Mouse (Mus musculus): ENCODE measurements around the gene Egflam.

DNA sequence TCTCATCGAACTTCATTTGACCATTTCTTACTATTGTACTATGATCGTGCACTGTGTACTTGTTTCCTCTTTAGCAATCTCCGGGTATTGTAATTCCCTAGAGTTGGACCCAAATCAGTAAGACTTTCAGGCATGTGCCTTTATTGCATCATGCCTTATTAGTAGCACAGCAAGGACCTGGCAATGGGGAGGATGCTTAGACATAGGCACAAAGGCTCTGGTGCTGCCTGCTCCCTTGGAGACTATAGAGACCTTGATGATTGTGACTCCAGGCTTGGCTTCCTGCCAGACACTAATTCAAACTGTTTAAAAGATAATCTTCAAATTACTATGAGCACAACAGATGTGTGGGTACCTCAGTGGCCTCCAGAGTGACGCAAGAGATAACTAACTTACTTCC is 149.0 kb downstream of the Egflam start:
- TF ChIP-seq CTCF (IDR thresholded peaks at IDR 0.05; ENCODE audit: insufficient read depth, low read depth, low read length), result no peak
- TF ChIP-seq POLR2A (IDR thresholded peaks at IDR 0.05; ENCODE audit: insufficient read depth, low read depth, low read length), result no peak

Data from olfactory bulb, adult 2 months (tissue).